Mouse (Mus musculus) C2C12 (cell line): ENCODE data around the gene 4931406P16Rik.

Experiments used
- CEBPB ChIP-seq: IDR thresholded peaks from one replicate; pipeline ENCODE4 v1.6.1; 2011; ENCODE audit warnings: low read depth, mild to moderate bottlenecking, control low read depth, moderate library complexity
- CTCF ChIP-seq: IDR thresholded peaks from one replicate; pipeline ENCODE4 v1.5.1; 2011; ENCODE audit not compliant: control insufficient read depth, insufficient read depth, insufficient read length
- FOSL1 ChIP-seq: IDR thresholded peaks from one replicate; pipeline ENCODE4 v1.8.0; 2011; ENCODE audit warnings: mild to moderate bottlenecking, low read length; ENCODE audit not compliant: poor library complexity, insufficient read depth, severe bottlenecking
- MAX ChIP-seq: IDR thresholded peaks from one replicate; pipeline ENCODE4 v1.6.1; 2011; ENCODE audit warnings: mild to moderate bottlenecking, control low read depth
- MYOD1 ChIP-seq: IDR thresholded peaks from one replicate; pipeline ENCODE4 v1.6.1; 2011; ENCODE audit warnings: low read depth; ENCODE audit not compliant: control insufficient read depth, insufficient read length
- MYOG ChIP-seq: IDR thresholded peaks from one replicate; pipeline ENCODE4 v1.6.1; 2011; ENCODE audit not compliant: control insufficient read depth, insufficient read length; ENCODE audit errors: extremely low read depth
- USF1 ChIP-seq: IDR thresholded peaks from one replicate; pipeline ENCODE4 v1.6.1; 2011; ENCODE audit warnings: low read depth, mild to moderate bottlenecking, control low read depth, moderate library complexity

DNA sequence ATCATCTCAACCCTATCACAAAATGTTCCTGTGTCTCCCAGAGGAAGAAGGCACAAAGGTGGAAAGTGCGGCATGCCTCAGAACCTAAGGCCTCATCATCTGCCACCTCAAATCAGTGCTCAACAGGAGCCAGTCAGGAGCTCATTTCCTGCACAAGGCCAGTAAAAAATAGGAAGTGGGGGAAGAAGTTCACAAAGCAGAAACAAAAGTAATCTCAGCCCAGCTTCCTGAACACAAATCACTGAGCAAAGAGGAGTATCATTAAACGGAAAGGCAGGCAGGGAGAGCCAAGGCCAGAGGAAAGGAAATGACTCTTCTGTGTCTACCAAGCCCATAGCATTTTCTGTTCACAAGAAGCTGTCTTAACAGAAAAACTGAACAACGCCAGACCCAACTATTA lies 11.4 kb downstream of the 4931406P16Rik start:
- TF ChIP-seq CTCF = no peak
- TF ChIP-seq MYOG = no peak
- no peak for TF ChIP-seq FOSL1
- TF ChIP-seq CEBPB = no peak
- no peak for TF ChIP-seq MAX
- TF ChIP-seq USF1 = no peak
- TF ChIP-seq MYOD1 = no peak
